Mouse (Mus musculus): ENCODE results near the gene Sgsm1. TPM values are rescaled to one million over a fixed set of nuclear protein-coding genes. Genes with fewer than 3 reads are reported as not detected.

Sgsm1 gene
- polyA plus RNA-seq, 1 experiment from 2014 or later, result 3.2 TPM

DNA sequence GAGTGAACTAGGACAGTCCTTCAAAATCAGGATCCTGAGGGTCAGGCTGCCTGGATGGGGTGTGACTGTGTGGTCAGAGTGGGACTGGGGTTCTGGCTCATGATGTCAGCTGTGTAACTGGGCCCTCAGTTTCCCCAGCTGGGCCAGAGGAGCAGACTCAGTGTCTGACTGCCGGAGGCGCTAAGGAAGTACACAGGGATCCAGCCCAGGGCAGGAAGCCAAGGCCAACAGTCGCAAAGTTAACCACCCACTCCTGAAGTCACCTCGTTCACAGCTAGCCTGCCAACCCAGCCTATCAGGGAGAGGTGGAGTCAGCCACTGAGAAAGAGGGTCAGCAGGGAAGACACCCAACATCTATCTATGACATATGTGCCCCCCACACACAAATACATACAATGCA lies 102.5 kb downstream of the Sgsm1 start:
- ATAC-seq (ENCODE audit: low FRiP score, low TSS enrichment) (no peak), DNase-seq (ENCODE audit: low spot score) (peak; percentile 49)
- Histone ChIP-seq H3K9ac (ENCODE audit: low read length) (no peak overlapping the region), H3K9me3 (ENCODE audit: control insufficient read depth, low read length) (no peaks in the 10 kb centered on the region), H3K4me2 (replicated peaks; ENCODE audit: low read depth) (no peak overlapping the region), H3K4me3 (ENCODE audit: low read depth, low read length) (no peak overlapping the region), H3K36me3 (ENCODE audit: control insufficient read depth, insufficient read depth, low read length) (no peaks in the 10 kb centered on the region), H3K4me1 (replicated peaks; ENCODE audit: control insufficient read depth, insufficient read depth) (peaks cover 9% of the 10 kb centered on the region), H3K27me3 (ENCODE audit: control insufficient read depth, insufficient read depth, low read length) (no peaks in the 10 kb centered on the region), H3K27ac (replicated peaks) (peak overlapping the region; percentile 87)
- TF ChIP-seq CTCF (IDR thresholded peaks at IDR 0.05; ENCODE audit: low read depth) (no peak), EP300 (optimal IDR thresholded peaks at IDR 0.05) (no peak)
- WGBS, result 21% methylated on average over 4 of the region's 4 CpGs

GRCm38 (mm10) chr5:113206670-113207352 lies 103.8 kb downstream of the Sgsm1 start:
- H3K36me3 ChIP-seq (ENCODE audit: control insufficient read depth, insufficient read depth, low read length), result no peaks in the 10 kb centered on the region
- WGBS, result 33% methylated on average over 9 of the region's 9 CpGs
- no peak for TF ChIP-seq CTCF (IDR thresholded peaks at IDR 0.05; ENCODE audit: low read depth)
- TF ChIP-seq EP300 (optimal IDR thresholded peaks at IDR 0.05), result no peak
- H3K9me3 ChIP-seq (ENCODE audit: control insufficient read depth, low read length), result no peaks in the 10 kb centered on the region
- peaks cover 9% of the 10 kb centered on the region for H3K4me1 ChIP-seq (replicated peaks; ENCODE audit: control insufficient read depth, insufficient read depth)
- H3K4me2 ChIP-seq (replicated peaks; ENCODE audit: low read depth), result no peak overlapping the region
- ATAC-seq (ENCODE audit: low FRiP score, low TSS enrichment) (no peak; the same call in 1 of the 2 replicates), DNase-seq (ENCODE audit: low spot score) (no peak)
- H3K9ac ChIP-seq (ENCODE audit: low read length), result no peak overlapping the region
- H3K27me3 ChIP-seq (ENCODE audit: control insufficient read depth, insufficient read depth, low read length), result no peaks in the 10 kb centered on the region
- H3K4me3 ChIP-seq (ENCODE audit: low read depth, low read length), result no peak overlapping the region
- peak overlapping the region; percentile 5; the same call in 1 of the 2 replicates for H3K27ac ChIP-seq (replicated peaks)

- no peak overlapping the region for H3K27ac ChIP-seq (replicated peaks)
- no peaks in the 10 kb centered on the region for H3K36me3 ChIP-seq (ENCODE audit: control insufficient read depth, insufficient read depth, low read length)
- no peak overlapping the region for H3K4me2 ChIP-seq (replicated peaks; ENCODE audit: low read depth)
- TF ChIP-seq CTCF (IDR thresholded peaks at IDR 0.05; ENCODE audit: low read depth), result no peak
- TF ChIP-seq EP300 (optimal IDR thresholded peaks at IDR 0.05), result no peak
- no peak for ATAC-seq (ENCODE audit: low FRiP score, low TSS enrichment)
- H3K4me1 ChIP-seq (replicated peaks; ENCODE audit: control insufficient read depth, insufficient read depth), result peaks cover 6% of the 10 kb centered on the region
- no peaks in the 10 kb centered on the region for H3K27me3 ChIP-seq (ENCODE audit: control insufficient read depth, insufficient read depth, low read length)
- H3K9me3 ChIP-seq (ENCODE audit: control insufficient read depth, low read length), result no peaks in the 10 kb centered on the region
- H3K4me3 ChIP-seq (ENCODE audit: low read depth, low read length), result no peak overlapping the region
- DNase-seq (ENCODE audit: low spot score), result no peak
- no peak overlapping the region for H3K9ac ChIP-seq (ENCODE audit: low read length)
- 50% methylated on average over 9 of the region's 9 CpGs for WGBS
Measured at GRCm38 (mm10) chr5:113204193-113204592, 106.4 kb downstream of the Sgsm1 start.

- WGBS, result 80% methylated on average over 10 of the region's 10 CpGs
- H3K27me3 ChIP-seq (ENCODE audit: control insufficient read depth, insufficient read depth, low read length), result no peaks in the 10 kb centered on the region
- H3K36me3 ChIP-seq (ENCODE audit: control insufficient read depth, insufficient read depth, low read length), result no peaks in the 10 kb centered on the region
- DNase-seq (ENCODE audit: low spot score), result no peak
- H3K4me3 ChIP-seq (ENCODE audit: low read depth, low read length), result no peak overlapping the region
- H3K4me2 ChIP-seq (replicated peaks; ENCODE audit: low read depth), result no peak overlapping the region
- no peak for ATAC-seq (ENCODE audit: low FRiP score, low TSS enrichment)
- no peak overlapping the region for H3K27ac ChIP-seq (replicated peaks)
- no peaks in the 10 kb centered on the region for H3K4me1 ChIP-seq (replicated peaks; ENCODE audit: control insufficient read depth, insufficient read depth)
- no peaks in the 10 kb centered on the region for H3K9me3 ChIP-seq (ENCODE audit: control insufficient read depth, low read length)
- TF ChIP-seq CTCF (IDR thresholded peaks at IDR 0.05; ENCODE audit: low read depth) (no peak), EP300 (optimal IDR thresholded peaks at IDR 0.05) (no peak)
- H3K9ac ChIP-seq (ENCODE audit: low read length), result no peak overlapping the region
Measured at GRCm38 (mm10) chr5:113199772-113200134, 110.8 kb downstream of the Sgsm1 start.

DNA sequence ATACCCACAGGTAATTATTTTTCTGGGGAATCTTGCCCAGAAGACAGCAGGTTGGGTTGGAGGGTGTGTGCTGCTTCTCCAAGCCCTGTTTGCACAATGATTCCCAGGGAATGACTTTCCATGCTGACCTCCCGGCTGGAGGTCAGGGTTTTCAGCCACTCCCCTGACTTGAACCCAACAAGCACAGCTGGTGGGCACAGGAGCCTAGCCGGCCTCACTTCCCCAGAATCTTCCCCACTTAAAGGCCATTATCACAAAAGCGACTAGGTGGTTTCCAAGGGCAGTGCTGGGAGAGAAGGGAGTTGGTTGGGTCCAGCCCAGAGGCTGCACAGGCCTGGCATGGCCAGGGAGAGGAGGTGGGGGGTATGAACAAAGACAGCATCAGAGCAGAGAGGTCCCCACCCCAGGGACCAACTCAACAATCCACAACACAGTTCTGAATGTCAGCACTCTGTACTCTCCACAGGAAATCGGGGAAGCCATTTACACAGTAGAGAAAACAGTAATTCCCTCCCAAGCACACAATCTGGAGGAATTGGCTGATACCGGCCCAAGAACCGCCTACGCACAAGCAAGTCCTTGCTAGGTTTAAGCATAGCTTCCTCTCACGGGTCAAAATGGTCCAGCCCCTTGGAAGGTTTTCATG lies 111.3 kb downstream of the Sgsm1 start:
- no peaks in the 10 kb centered on the region for H3K4me1 ChIP-seq (replicated peaks; ENCODE audit: control insufficient read depth, insufficient read depth)
- ATAC-seq (ENCODE audit: low FRiP score, low TSS enrichment) (no peak), DNase-seq (ENCODE audit: low spot score) (no peak)
- no peak overlapping the region for H3K9ac ChIP-seq (ENCODE audit: low read length)
- H3K4me3 ChIP-seq (ENCODE audit: low read depth, low read length), result no peak overlapping the region
- H3K4me2 ChIP-seq (replicated peaks; ENCODE audit: low read depth), result no peak overlapping the region
- H3K27ac ChIP-seq (replicated peaks), result peak overlapping the region; percentile 56; the same call in 1 of the 2 replicates
- TF ChIP-seq EP300 (optimal IDR thresholded peaks at IDR 0.05), result no peak
- TF ChIP-seq CTCF (IDR thresholded peaks at IDR 0.05; ENCODE audit: low read depth), result no peak
- WGBS, result 42% methylated on average over 8 of the region's 8 CpGs
- H3K9me3 ChIP-seq (ENCODE audit: control insufficient read depth, low read length), result no peaks in the 10 kb centered on the region
- H3K27me3 ChIP-seq (ENCODE audit: control insufficient read depth, insufficient read depth, low read length), result no peaks in the 10 kb centered on the region
- H3K36me3 ChIP-seq (ENCODE audit: control insufficient read depth, insufficient read depth, low read length), result no peaks in the 10 kb centered on the region

Measured in stomach, postnatal 0 days (tissue).